Mouse (Mus musculus) liver, embryonic 14.5 days (tissue): ENCODE results near the gene Lrch3.

ENCODE experiments used
- CTCF ChIP-seq: IDR thresholded peaks from 2 replicates; pipeline ENCODE4 v1.5.1; 2016; ENCODE audit warnings: antibody characterized with exemption, low read depth, control low read depth
- EP300 ChIP-seq: IDR thresholded peaks from 2 replicates; pipeline ENCODE4 v1.6.1; 2016; ENCODE audit warnings: antibody characterized with exemption, low read depth

GRCm38 (mm10) chr16:32951074-32951473 lies 37.2 kb downstream of the Lrch3 start:
- TF ChIP-seq EP300 (no peak), CTCF (peak; percentile 68)
